21 mouse cellular contexts compared by ENCODE assay signal in the genomic region with DNA sequence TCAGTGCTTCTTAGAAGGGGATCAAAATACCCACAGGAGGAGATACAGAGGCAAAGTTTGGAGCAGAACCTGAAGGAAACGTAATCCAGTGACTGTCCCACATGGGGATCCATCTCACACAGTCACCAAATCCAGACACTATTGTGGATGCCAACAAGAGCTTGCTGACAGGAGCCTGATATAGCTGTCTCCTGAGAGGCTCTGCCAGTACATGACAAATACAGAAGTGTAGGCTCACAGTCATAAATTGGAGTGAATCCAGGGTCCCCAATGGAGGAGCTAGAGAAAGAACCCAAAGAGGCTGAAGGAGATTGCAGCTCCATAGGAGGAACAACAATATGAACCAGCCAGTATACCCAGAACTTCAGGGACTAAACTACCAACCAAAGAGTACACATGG.
A peak's percentile ranks its signal among the peaks of the same experiment; 100 is the strongest.
DNase-seq lines count a peak whose midpoint lies in the region; ATAC-seq lines count a peak whose summit lies in the region.
"Had no signal": no experiment of that assay in that cellular context is flagged by ENCODE, and none has a peak within 500 bp of the region (broad histone marks: within the 10 kb centered on the region; RNA-seq: fewer than 3 reads in every experiment).

No protein-coding gene starts in this region.

- DNase-seq in heart, adult 18-20 months: peak; percentile 40 to 70
- no peak for DNase-seq in heart, postnatal 25 days (ENCODE audit: low spot score)
- DNase-seq in heart, postnatal 4 days: peak; percentile 6
- DNase-seq: adrenal gland, adult 2 months; adrenal gland, postnatal 36 days; cerebellum, adult 2 months; cerebellum, postnatal 10 days; forebrain, postnatal 0 days; gastrocnemius, postnatal 10 days; kidney, adult 11 months; kidney, adult 9 months had no signal

- intact Hi-C loops in heart, postnatal 25 days (cut with DNase I): no loop called here

- no peak overlapping the region for H3K4me2 ChIP-seq in heart, embryonic 12.5 days
- no peak overlapping the region for H3K4me2 ChIP-seq in heart, embryonic 16.5 days (ENCODE audit: low read depth, low read length)
- no peak overlapping the region for H3K4me2 ChIP-seq in midbrain, embryonic 16.5 days (ENCODE audit: low read length)
- H3K4me2 ChIP-seq: forebrain, embryonic 13.5 days; hindbrain, embryonic 13.5 days had no signal

- H3K27ac ChIP-seq in heart, embryonic 12.5 days (ENCODE audit: poor library complexity, severe bottlenecking): peak overlapping the region; percentile 54; the same call in 1 of the 2 replicates
- no peak overlapping the region for H3K27ac ChIP-seq in heart, embryonic 16.5 days (ENCODE audit: low read length)
- H3K27ac ChIP-seq in midbrain, embryonic 16.5 days (ENCODE audit: low read length): no peak overlapping the region
- H3K27ac ChIP-seq: embryonic facial prominence, embryonic 10.5 days; forebrain, embryonic 13.5 days; hindbrain, embryonic 13.5 days; hindbrain, postnatal 0 days had no signal

- 13% methylated on average over 1 of the region's 1 CpGs for WGBS in heart, embryonic 12.5 days
- 8% methylated on average over 1 of the region's 1 CpGs for WGBS in heart, embryonic 16.5 days
- WGBS in midbrain, embryonic 16.5 days: 86% methylated on average over 1 of the region's 1 CpGs

- ATAC-seq in heart, embryonic 12.5 days (ENCODE audit: insufficient number of reproducible peaks, low FRiP score): no peak
- ATAC-seq in heart, embryonic 16.5 days (replicated peaks; ENCODE audit: extremely low read depth, insufficient read depth, low FRiP score): peak; percentile 55; the same call in 1 of the 2 replicates
- no peak for ATAC-seq in midbrain, embryonic 16.5 days
- no peak for ATAC-seq in activated CD4-positive, CD25-positive, alpha-beta regulatory T cell, adult 4 months
- ATAC-seq: forebrain, embryonic 13.5 days; forebrain, postnatal 0 days; hindbrain, postnatal 0 days; Patski had no signal

- H3K4me3 ChIP-seq in heart, embryonic 12.5 days: no peak overlapping the region
- no peak overlapping the region for H3K4me3 ChIP-seq in heart, embryonic 16.5 days (ENCODE audit: low read length)
- no peak overlapping the region for H3K4me3 ChIP-seq in midbrain, embryonic 16.5 days (ENCODE audit: low read depth, low read length)
- H3K4me3 ChIP-seq: embryonic facial prominence, embryonic 10.5 days; forebrain, embryonic 13.5 days; hindbrain, embryonic 13.5 days had no signal

- no peak overlapping the region for H3K9ac ChIP-seq in heart, embryonic 12.5 days
- H3K9ac ChIP-seq in heart, embryonic 16.5 days (ENCODE audit: low read length): no peak overlapping the region
- H3K9ac ChIP-seq in midbrain, embryonic 16.5 days (ENCODE audit: low read depth, low read length): no peak overlapping the region
- H3K9ac ChIP-seq: forebrain, embryonic 13.5 days; forebrain, postnatal 0 days; hindbrain, embryonic 13.5 days had no signal

- no peaks in the 10 kb centered on the region for H3K36me3 ChIP-seq in heart, embryonic 12.5 days
- H3K36me3 ChIP-seq in heart, embryonic 16.5 days (ENCODE audit: control insufficient read depth, insufficient read depth): no peaks in the 10 kb centered on the region
- no peaks in the 10 kb centered on the region for H3K36me3 ChIP-seq in midbrain, embryonic 16.5 days (ENCODE audit: control insufficient read depth, insufficient read depth, low read length)
- H3K36me3 ChIP-seq: embryonic facial prominence, embryonic 10.5 days; hindbrain, embryonic 13.5 days had no signal

- H3K27me3 ChIP-seq in heart, embryonic 12.5 days (replicated peaks): no peaks in the 10 kb centered on the region
- H3K27me3 ChIP-seq in heart, embryonic 16.5 days (ENCODE audit: control insufficient read depth, insufficient read depth, low read length): no peaks in the 10 kb centered on the region
- no peaks in the 10 kb centered on the region for H3K27me3 ChIP-seq in midbrain, embryonic 16.5 days (ENCODE audit: control insufficient read depth, insufficient read depth, low read depth, low read length)
- H3K27me3 ChIP-seq: CH12.LX; forebrain, embryonic 13.5 days; hindbrain, embryonic 13.5 days; Patski had no signal

- H3K9me3 ChIP-seq in heart, embryonic 12.5 days (replicated peaks): no peaks in the 10 kb centered on the region
- no peaks in the 10 kb centered on the region for H3K9me3 ChIP-seq in heart, embryonic 16.5 days (replicated peaks; ENCODE audit: control insufficient read depth, low read length)
- H3K9me3 ChIP-seq in midbrain, embryonic 16.5 days (replicated peaks; ENCODE audit: control insufficient read depth, low read length, poor library complexity, severe bottlenecking): no peaks in the 10 kb centered on the region
- H3K9me3 ChIP-seq: embryonic facial prominence, embryonic 10.5 days; forebrain, embryonic 13.5 days; hindbrain, embryonic 13.5 days had no signal

- H3K4me1 ChIP-seq in heart, embryonic 12.5 days (replicated peaks): 0 out of 2 replicates have a peak, but pooled peaks cover 2% of the 10 kb centered on the region
- no peaks in the 10 kb centered on the region for H3K4me1 ChIP-seq in heart, embryonic 16.5 days (ENCODE audit: control insufficient read depth, insufficient read depth, low read length)
- no peaks in the 10 kb centered on the region for H3K4me1 ChIP-seq in midbrain, embryonic 16.5 days (ENCODE audit: control insufficient read depth, insufficient read depth, low read length)
- H3K4me1 ChIP-seq: embryonic facial prominence, embryonic 10.5 days; forebrain, embryonic 13.5 days; hindbrain, embryonic 13.5 days had no signal
